Mouse (Mus musculus) adrenal gland, postnatal 10 days (tissue): ENCODE data around the gene Gpr174. TPM values are rescaled to one million over a fixed set of nuclear protein-coding genes. Genes with fewer than 3 reads are reported as not detected.
"Not testable (repeated sequence)": the region's sequence is repeated elsewhere in the genome, so short reads cannot be mapped to it uniquely, and the experiment has no call there.

Experiments used
- DNase-seq: peaks from one replicate; pipeline ENCODE4 v3.0.0; 2021; ENCODE audit warnings: mixed read lengths
- long read RNA-seq, 2 experiments: library from polyadenylated mRNA; stranded (forward); transcript quantifications; one replicate each; pipeline ENCODE4 v2.0.0; 2021
- total RNA-seq, 2 experiments: library from RNA; stranded (reverse); gene quantifications; 2 replicates each; pipeline ENCODE4 v1.2.3; 2021

The Gpr174 gene
- under 1 TPM; 0.72 to 0.82 TPM for total RNA-seq
- long read RNA-seq, experiment 1 = 0 reads
- long read RNA-seq, experiment 2 = 0 reads

DNA sequence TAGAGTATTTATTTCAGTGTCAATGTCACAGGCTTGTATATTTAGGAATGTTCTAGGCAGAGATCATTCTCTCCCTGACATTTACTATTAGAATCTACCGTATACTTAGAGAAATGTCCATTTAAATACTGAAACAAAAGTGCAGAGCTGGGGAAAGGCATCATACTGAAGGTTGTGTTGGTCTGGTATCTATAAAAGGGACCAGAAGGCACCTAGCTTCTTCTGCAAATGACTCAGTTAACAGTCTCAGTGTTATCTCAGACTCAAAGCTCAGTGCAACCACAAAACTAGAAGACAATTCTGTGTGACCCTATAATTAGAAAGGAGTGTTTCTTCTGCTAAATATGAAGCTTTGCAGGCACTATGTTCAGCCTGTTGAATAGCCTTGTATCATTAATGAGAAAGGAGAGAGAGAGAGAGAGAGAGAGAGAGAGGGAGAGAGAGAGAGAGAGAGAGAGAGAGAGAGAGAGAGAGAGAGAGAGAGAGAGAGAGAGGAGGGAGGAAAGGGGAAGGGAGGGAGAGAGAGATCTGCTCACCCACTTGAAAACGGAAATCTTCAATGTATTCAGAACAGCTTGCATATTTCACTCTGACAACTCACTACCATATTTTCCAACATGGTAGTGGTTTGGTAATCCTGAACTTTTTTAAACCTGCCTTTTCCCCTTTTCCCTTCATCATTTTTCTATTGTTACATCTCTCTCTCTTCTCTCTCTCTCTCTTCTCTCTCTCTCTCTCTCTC is at the start of gene Gpr174:
Gene Gpr174, plus strand, starts transcription at position 393 of the 742 bp plus-strand sequence.
- no peak for DNase-seq

DNA sequence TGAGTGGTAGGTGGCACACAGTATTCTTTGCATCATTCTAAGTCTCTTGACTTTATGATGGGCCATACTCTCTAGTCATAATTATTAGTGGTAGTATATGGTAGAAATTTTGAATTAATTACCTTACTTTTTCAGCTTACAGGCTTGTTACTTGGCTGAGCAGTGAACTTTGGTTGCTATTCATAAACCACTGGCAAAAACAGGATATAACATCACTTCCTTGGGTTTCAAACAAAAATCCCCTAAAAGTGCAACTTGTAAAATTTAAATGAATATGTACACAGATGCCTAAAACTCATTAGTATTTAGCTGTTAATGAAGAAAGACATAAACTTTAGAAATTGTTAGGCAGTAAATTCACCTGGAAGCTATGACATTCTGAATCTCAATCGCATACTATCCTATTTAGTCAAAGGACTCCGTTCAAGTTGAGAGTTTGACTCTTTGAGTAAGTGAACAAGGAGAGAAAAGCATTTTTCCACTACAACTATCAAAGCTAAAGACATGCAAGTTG is 38.0 kb upstream of the Gpr174 start:
- no peak for DNase-seq

DNA sequence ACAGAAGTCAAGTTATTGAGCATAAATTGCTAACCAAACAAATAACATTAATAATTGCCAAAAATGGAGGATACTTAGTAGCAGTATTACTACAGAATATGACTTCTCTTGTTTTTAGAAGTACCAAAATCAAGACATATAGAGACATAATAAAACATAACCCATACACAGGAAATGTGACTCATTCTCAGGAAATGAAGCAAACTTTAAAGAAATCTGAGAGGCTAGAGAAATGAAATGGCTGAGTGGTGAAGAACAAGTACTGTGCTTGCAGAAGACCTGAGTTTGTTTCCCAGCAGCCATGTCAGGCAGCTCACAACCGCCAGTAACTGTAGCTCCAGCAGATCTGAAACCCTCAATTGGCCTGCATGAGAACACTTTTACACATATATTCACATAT is 30.8 kb upstream of the Gpr174 start:
- DNase-seq = no peak

DNA sequence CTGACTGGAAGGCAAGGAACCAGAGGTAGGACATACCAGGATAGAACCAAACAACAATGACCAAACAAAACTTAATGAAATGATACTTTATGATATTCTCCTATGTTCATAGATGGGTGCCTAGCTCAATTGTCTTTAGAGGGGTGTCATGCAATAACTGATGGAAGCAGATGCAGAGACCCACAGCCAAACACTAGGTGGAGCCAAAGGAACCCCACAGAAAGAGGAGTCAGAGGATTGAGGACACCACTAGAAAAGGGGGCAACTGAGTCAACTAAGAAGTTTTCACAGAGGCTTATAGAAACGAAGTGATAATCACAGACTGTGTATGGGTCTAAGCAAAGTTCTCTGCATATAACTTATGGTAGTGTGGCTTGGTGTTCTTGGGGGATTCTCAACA is 24.5 kb upstream of the Gpr174 start:
- no peak for DNase-seq

DNA sequence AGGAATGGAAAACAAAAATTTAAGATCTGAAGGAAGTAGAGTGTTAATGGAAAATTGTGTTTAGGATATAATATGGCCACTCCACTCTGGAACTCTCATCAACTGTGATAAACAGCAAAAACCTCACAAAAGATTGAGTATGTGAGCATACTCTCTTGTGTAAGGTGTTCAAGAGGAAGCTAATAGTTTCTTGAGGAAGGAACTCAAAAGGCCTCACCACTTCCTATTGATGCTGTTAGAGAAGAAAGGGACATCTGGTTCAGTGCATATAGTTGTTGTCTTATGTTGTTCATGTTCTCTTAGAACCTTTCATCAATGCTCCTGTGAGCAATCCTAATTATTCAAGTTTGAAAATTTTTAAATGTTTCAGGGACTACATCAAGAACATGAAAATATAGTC is 21.0 kb upstream of the Gpr174 start:
- no peak for DNase-seq

DNA sequence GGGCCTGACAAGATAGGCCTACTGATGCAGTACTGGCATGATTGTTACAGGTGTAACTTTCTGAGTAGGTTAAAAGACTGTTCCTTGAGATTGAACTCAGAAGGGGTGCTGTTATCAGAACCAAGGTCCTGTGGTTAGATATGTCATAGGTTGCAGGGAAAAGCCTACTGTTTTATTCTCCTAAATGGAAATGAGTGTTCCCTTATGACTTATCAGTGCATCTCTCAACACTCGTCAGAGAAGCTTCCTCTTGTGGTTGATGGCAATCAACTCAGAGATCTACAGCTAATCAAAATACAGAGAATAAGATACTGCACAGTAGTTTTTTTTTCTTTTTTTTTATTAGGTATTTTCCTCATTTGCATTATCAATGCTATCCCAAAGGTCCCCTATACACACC is 19.2 kb upstream of the Gpr174 start:
- no peak for DNase-seq

DNA sequence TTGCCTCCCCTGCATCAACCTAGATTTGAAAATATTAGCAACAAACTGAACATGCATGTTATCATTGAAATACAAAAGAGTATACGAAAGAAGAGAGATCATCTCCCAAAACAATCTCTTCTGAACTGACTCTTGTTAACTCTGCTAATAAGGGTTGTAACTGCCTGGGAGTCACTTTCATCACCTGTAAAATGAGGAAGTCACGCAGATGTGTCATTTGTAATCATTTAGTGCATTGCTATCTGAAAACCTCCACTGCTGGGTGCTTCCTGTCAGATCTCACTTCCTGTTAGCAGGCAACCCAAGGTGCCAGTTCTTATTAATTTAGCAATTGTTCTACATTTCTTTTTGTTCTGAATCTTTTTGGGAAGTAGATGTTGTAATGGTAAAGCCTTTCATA is 5.3 kb upstream of the Gpr174 start:
- DNase-seq = no peak

DNA sequence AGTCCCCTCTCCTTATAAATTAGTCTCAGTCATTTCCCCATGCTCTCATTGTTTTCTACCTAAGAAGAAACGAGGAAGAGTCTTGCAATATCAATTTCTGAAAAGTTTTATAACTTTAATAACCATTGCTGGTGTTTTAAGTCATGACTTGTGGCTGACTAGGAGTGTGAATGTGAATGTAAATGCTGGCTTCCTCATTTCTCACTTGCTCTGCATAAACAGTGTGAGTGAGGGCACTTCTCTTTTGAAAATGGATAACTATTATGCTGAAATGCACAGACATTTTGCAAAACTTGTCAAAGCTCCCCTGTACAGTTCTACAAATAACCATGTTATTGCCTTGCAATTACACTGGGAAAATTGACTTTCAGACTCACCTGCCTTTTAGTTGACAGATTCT is 8.9 kb downstream of the Gpr174 start:
- no peak for DNase-seq

DNA sequence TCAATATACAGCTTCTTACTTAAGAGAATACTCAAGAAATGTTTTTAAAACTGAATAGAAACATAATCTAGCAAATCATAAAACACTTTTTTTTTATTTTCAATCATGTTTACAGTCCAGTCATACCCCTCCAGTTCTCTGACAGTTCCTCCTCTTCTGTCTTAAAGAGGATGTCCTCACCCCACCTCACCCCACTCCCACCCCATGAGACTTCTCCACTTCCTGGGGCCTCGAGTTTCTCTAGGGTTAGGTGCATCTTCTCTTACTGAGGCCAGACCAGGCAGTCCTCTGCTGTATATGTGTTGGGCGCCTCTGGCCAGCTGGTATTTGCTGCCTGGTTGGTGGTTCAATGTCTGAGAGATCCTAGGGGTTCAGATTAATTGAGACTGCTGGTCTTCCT is 21.9 kb downstream of the Gpr174 start:
- DNase-seq = no peak

DNA sequence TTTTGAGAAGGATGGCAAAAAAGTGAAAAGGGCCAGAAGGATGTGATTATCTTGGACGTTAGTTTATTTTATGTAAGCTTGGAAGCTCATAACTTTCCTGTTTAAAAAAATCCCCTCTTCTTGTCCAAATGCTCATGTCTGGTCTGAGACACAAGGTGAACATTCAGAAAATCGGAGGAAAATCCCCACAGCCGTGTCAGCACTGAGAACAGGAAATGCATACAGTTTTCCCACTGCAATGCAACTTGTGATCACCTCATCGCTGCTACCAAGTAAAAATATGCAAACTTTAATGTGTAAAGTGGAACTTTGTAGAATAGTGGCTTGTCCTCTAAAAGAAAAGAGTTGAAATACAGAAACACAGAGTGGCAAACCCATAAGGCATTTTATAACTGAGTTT is 28.5 kb downstream of the Gpr174 start:
- DNase-seq = no peak

DNA sequence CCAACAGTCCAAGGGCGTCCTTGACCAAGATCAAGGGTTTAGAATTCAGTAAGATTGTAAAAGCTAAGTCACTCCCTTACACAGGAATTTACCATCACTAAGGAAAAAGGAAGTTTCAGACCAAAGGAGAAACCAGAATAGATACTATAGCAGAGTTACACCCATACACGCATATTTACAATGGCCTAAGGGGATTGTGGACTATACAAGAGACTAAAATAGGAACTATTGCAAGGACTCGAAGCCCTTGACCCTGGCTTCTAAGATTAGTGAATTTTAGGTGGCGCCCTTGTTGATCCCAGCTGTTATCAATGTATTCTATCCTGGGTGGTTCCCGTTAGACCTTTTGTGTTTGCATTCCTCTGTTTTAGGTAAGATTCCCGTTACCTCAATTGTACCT is 42.2 kb downstream of the Gpr174 start:
- DNase-seq = not testable (repeated sequence)

DNA sequence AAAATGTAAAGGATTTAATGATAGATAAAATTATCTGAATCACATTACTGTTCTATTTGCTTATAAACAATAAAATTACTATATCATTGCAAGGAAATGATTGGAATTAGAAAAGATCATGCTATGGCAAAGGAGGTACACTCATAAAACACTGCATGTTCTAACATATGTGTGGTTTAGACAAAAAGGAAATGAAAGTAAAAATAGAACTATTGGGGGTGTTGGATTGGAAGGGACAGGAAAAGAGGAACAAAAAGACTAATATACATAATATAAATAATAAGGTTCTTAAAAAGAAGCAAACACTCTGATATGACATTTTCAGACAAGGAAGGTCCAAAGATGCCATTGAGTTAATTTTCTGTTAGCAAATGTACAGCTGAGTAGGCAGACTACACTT is 43.1 kb downstream of the Gpr174 start:
- DNase-seq = no peak

DNA sequence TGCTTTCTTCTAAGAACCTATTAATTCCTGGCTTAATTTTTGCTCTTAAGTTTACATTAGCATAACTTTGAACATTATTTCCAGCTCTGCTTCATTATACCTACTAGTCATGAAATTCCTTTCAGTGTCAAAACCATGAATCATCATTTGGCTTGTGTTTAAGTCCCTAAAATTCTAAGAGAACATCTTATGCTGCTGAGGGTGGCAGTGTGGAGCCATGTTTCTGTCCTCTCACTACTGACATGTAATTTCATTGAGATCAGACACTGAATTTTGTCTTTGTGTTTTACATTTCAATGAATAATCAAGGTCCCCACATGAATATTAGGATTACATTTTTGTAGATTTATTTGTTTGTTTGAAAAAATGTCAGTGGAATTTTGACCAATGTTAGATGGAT is 50.8 kb downstream of the Gpr174 start:
- no peak for DNase-seq

DNA sequence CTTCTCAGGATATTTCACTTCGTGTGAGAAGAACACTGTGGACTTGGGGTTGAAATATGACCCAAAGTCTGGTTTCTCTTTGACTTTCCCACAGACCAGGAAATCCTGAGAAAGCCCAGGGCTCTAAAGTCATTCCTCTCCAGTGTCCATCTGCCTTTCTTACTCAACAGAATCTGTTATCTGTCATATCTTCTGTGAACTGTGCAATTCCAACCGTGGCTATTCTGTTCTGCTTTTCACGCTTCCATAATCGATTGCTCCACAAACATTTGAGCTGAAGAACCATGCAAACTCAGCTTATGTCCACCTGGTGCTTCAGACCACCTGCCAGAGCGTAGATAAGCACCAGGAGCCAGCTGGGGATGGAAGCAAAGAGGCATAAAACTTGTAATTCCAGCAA is 56.9 kb downstream of the Gpr174 start:
- no peak for DNase-seq

DNA sequence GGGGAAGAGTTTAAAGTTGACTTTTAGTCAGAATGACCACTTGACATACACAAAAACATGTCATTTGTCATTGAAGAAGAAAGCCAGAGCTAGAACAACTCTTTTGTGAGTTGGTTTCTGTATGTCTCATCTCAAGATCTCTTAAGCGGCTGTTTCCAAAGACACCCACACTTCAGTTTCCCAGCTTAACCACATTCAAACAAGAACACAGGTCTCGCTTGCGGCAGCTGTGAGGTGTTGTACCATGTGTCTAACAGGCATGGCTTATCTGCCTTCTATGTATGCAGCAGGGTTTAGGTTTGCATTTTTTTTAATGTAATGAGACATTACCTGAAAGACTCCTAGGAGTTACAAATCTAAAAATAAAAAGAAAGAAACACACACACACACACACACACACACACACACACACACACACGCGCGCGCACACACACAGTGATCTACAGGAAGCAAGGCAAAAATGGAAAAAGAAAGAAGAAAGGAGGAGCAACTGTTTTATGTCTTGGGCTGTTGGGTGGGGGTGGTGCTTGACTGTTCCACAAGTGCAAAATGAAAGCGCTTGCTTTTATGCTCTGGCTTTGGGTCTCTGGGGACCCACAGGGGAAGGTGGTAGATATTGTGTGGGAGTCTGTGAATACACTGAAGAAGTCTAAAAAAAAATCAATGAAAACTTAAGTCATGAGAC is 70.2 kb downstream of the Gpr174 start:
- DNase-seq = no peak

DNA sequence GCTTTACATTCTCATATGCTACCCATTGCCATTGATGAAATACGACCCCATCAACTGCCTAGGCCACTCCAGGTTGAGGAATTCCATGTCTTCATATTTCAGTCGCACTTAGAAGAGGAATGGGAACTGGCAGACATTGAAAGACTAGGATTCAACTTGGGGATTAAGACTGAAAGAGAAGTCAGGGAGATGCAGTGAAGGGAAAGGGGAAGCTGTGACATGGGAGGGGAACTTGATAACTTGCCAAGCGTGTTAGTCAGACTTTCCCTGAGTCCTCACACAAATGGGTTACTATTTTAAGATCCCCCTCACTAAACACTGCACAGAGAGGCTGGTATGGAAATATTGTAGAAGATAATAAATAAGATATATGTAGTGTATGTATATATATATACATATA is 74.2 kb downstream of the Gpr174 start:
- DNase-seq = no peak

DNA sequence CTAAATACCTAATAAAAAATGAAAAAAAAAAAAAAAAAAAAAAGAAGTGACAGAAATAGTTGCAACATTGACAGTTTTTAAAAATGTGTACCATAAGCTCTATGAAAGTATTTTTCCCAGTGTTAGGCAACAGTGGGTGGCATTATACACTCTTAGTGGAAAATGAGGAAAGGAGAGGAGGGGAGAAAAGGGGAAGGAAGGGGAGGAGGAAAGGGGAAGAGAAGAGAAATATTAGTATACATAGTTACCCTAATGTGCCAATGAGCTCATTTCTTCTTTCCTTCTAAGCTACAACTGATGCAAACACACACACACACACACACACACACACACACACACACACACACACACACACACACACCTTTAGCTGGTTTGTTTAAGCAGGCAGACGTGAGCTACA is 80.9 kb downstream of the Gpr174 start:
- no peak for DNase-seq

DNA sequence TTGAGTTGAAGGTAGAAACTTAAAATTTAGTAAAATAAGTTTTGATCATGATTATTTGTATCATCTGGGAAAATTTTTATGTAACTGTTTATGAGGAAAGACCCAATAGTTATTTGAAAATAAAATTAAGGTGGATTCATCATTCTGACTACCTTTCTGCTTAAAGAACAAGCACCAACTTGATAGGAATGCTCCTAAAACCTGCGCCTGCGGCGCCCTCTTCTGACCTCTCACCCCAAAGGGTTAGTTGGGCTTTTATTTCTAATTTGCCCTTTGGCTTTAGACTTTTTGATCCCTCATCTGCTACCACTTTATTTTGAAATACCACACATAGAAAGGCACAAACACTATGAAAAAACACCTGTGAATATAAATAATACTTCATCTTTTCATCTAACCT is 86.3 kb downstream of the Gpr174 start:
- no peak for DNase-seq

Other genes starting within 250 kb of the Gpr174 start
- gene P2ry10, start 167.4 kb upstream of the Gpr174 start, total RNA-seq = 1 to 10 TPM in 1 of 2 experiments, under 1 TPM in 1; 0.91 to 1.0 TPM
- 1 to 10 TPM; 2.4 to 3.4 TPM for gene P2ry10b, start 107.0 kb upstream of the Gpr174 start, total RNA-seq
- 100 to 1,000 TPM in 1 of 2 experiments, 10 to 100 TPM in 1; 82.4 to 132 TPM for gene Itm2a, start 147.5 kb downstream of the Gpr174 start, total RNA-seq